In genomic region chr2:160313595-160314007, GRCm38 (mm10) we compare ENCODE assay signal across 14 mouse cellular contexts. TPM values are rescaled to one million over a fixed set of nuclear protein-coding genes. Genes with fewer than 3 reads are reported as not detected.
DNase-seq lines count a peak whose midpoint lies in the region; ATAC-seq lines count a peak whose summit lies in the region.
"Had no signal": no experiment of that assay in that cellular context is flagged by ENCODE, and none has a peak within 500 bp of the region (broad histone marks: within the 10 kb centered on the region; RNA-seq: fewer than 3 reads in every experiment).

No protein-coding gene starts in this region.

- no peak overlapping the region for H3K4me3 ChIP-seq in forebrain, embryonic 12.5 days (replicated peaks)
- no peak overlapping the region for H3K4me3 ChIP-seq in forebrain, embryonic 16.5 days (replicated peaks; ENCODE audit: low read length)
- no peak overlapping the region for H3K4me3 ChIP-seq in lung, embryonic 15.5 days
- no peak overlapping the region for H3K4me3 ChIP-seq in embryonic facial prominence, embryonic 10.5 days
- no peak overlapping the region for H3K4me3 ChIP-seq in intestine, embryonic 16.5 days (ENCODE audit: low read length)
- H3K4me3 ChIP-seq: heart, embryonic 12.5 days; hindbrain, embryonic 15.5 days; liver, embryonic 15.5 days had no signal

- 31% methylated on average over 12 of the region's 12 CpGs for WGBS in forebrain, embryonic 12.5 days
- 26% methylated on average over 12 of the region's 12 CpGs for whole genome bisulfite sequencing in forebrain, embryonic 16.5 days
- WGBS in lung, embryonic 15.5 days, result 44% methylated on average over 12 of the region's 12 CpGs
- WGBS in embryonic facial prominence, embryonic 10.5 days, result 40% methylated on average over 12 of the region's 12 CpGs
- WGBS in intestine, embryonic 16.5 days, result 41% methylated on average over 12 of the region's 12 CpGs

- H3K9ac ChIP-seq in forebrain, embryonic 12.5 days, result 0 out of 2 replicates have a peak overlapping the region, but pooled peaks have one; percentile 33
- no peak overlapping the region for H3K9ac ChIP-seq in forebrain, embryonic 16.5 days (replicated peaks; ENCODE audit: low read depth, low read length)
- H3K9ac ChIP-seq in lung, embryonic 15.5 days, result no peak overlapping the region
- H3K9ac ChIP-seq in intestine, embryonic 16.5 days (ENCODE audit: low read depth, low read length), result no peak overlapping the region
- H3K9ac ChIP-seq: heart, embryonic 12.5 days; hindbrain, embryonic 15.5 days; liver, embryonic 15.5 days had no signal

- H3K36me3 ChIP-seq in forebrain, embryonic 12.5 days (replicated peaks), result no peaks in the 10 kb centered on the region
- H3K36me3 ChIP-seq in forebrain, embryonic 16.5 days (ENCODE audit: control insufficient read depth, insufficient read depth), result no peaks in the 10 kb centered on the region
- H3K36me3 ChIP-seq in lung, embryonic 15.5 days, result no peaks in the 10 kb centered on the region
- H3K36me3 ChIP-seq in embryonic facial prominence, embryonic 10.5 days (replicated peaks), result no peaks in the 10 kb centered on the region
- H3K36me3 ChIP-seq in intestine, embryonic 16.5 days (ENCODE audit: control insufficient read depth, insufficient read depth, low read length), result no peaks in the 10 kb centered on the region
- H3K36me3 ChIP-seq: heart, embryonic 12.5 days; hindbrain, embryonic 15.5 days; liver, embryonic 15.5 days had no signal

- DNase-seq in lung, postnatal 14 days, result no peak
- peak; percentile 12 for DNase-seq in embryonic facial prominence, embryonic 10.5 days (ENCODE audit: low spot score)
- no peak for DNase-seq in cerebellum, postnatal 14 days
- DNase-seq in T-cell, adult 2 months (ENCODE audit: low spot score), result no peak
- DNase-seq: cerebellum, adult 18-20 months; kidney, postnatal 14 days; thymus, postnatal 14 days had no signal

- no peak overlapping the region for H3K4me2 ChIP-seq in forebrain, embryonic 12.5 days
- no peak overlapping the region for H3K4me2 ChIP-seq in forebrain, embryonic 16.5 days (ENCODE audit: low read length)
- H3K4me2 ChIP-seq in lung, embryonic 15.5 days, result no peak overlapping the region
- H3K4me2 ChIP-seq in intestine, embryonic 16.5 days (ENCODE audit: low read depth, low read length), result no peak overlapping the region
- H3K4me2 ChIP-seq: heart, embryonic 12.5 days; hindbrain, embryonic 15.5 days; liver, embryonic 15.5 days had no signal

- H3K9me3 ChIP-seq in forebrain, embryonic 12.5 days, result no peaks in the 10 kb centered on the region
- H3K9me3 ChIP-seq in forebrain, embryonic 16.5 days (ENCODE audit: control insufficient read depth, low read length), result no peaks in the 10 kb centered on the region
- H3K9me3 ChIP-seq in lung, embryonic 15.5 days, result no peaks in the 10 kb centered on the region
- H3K9me3 ChIP-seq in embryonic facial prominence, embryonic 10.5 days, result no peaks in the 10 kb centered on the region
- no peaks in the 10 kb centered on the region for H3K9me3 ChIP-seq in intestine, embryonic 16.5 days (ENCODE audit: control insufficient read depth, low read length)
- H3K9me3 ChIP-seq: heart, embryonic 12.5 days; hindbrain, embryonic 15.5 days; liver, embryonic 15.5 days had no signal

- no peaks in the 10 kb centered on the region for H3K27me3 ChIP-seq in forebrain, embryonic 12.5 days
- no peaks in the 10 kb centered on the region for H3K27me3 ChIP-seq in forebrain, embryonic 16.5 days (replicated peaks; ENCODE audit: control insufficient read depth, insufficient read depth, low read length)
- no peaks in the 10 kb centered on the region for H3K27me3 ChIP-seq in lung, embryonic 15.5 days
- H3K27me3 ChIP-seq in embryonic facial prominence, embryonic 10.5 days (replicated peaks; ENCODE audit: low read depth, poor library complexity, severe bottlenecking), result no peaks in the 10 kb centered on the region
- no peaks in the 10 kb centered on the region for H3K27me3 ChIP-seq in intestine, embryonic 16.5 days (replicated peaks; ENCODE audit: control insufficient read depth, insufficient read depth, low read length)
- H3K27me3 ChIP-seq: hindbrain, embryonic 15.5 days; liver, embryonic 15.5 days had no signal

- no peak for ATAC-seq in forebrain, embryonic 12.5 days (ENCODE audit: low FRiP score)
- no peak for ATAC-seq in forebrain, embryonic 16.5 days
- ATAC-seq in lung, embryonic 15.5 days (ENCODE audit: borderline replicate concordance, extremely low read depth, low FRiP score, low TSS enrichment), result peak; percentile 31; the same call in 1 of the 2 replicates
- ATAC-seq in intestine, embryonic 16.5 days, result peak; percentile 70

- peaks cover 3% of the 10 kb centered on the region; the same call in 1 of the 2 replicates for H3K4me1 ChIP-seq in forebrain, embryonic 12.5 days
- peaks cover 4% of the 10 kb centered on the region; the same call in 1 of the 2 replicates for H3K4me1 ChIP-seq in forebrain, embryonic 16.5 days (replicated peaks; ENCODE audit: control insufficient read depth, insufficient read depth, low read length)
- no peaks in the 10 kb centered on the region for H3K4me1 ChIP-seq in lung, embryonic 15.5 days
- H3K4me1 ChIP-seq in embryonic facial prominence, embryonic 10.5 days, result peaks cover 6% of the 10 kb centered on the region; the same call in 1 of the 2 replicates
- no peaks in the 10 kb centered on the region for H3K4me1 ChIP-seq in intestine, embryonic 16.5 days (ENCODE audit: control insufficient read depth, insufficient read depth, low read length)
- H3K4me1 ChIP-seq: hindbrain, embryonic 15.5 days; liver, embryonic 15.5 days had no signal

- no peak overlapping the region for H3K27ac ChIP-seq in forebrain, embryonic 12.5 days
- no peak overlapping the region for H3K27ac ChIP-seq in forebrain, embryonic 16.5 days (ENCODE audit: low read length)
- no peak overlapping the region for H3K27ac ChIP-seq in lung, embryonic 15.5 days
- no peak overlapping the region for H3K27ac ChIP-seq in embryonic facial prominence, embryonic 10.5 days (replicated peaks)
- no peak overlapping the region for H3K27ac ChIP-seq in intestine, embryonic 16.5 days (ENCODE audit: low read length)
- H3K27ac ChIP-seq: hindbrain, embryonic 15.5 days; liver, embryonic 15.5 days had no signal

RNA-seq across cellular contexts. Expression of gene Gm826, which starts 20.4 kb away (rescaled TPM):
- polyA plus RNA-seq in forebrain, embryonic 12.5 days (2016; fragmentation: Nextera tagmentation; extraction: Ambion mirVana), result 0.38 TPM in 1 of 2 replicates, not detected in the other
- polyA plus RNA-seq in forebrain, embryonic 16.5 days (2015; fragmentation: Nextera tagmentation; extraction: Ambion mirVana), result not detected in 2 replicates
- 0.36 TPM in 2 replicates for polyA plus RNA-seq in lung, embryonic 15.5 days (2015; fragmentation: Nextera tagmentation; extraction: Ambion mirVana)
- 0.19 and 0.36 TPM in 2 replicates for polyA plus RNA-seq in embryonic facial prominence, embryonic 10.5 days (2016; fragmentation: Nextera tagmentation; extraction: Ambion mirVana)
- polyA plus RNA-seq in intestine, embryonic 16.5 days (2015; fragmentation: Nextera tagmentation; extraction: Ambion mirVana), result 24.3 and 29.2 TPM in 2 replicates
- polyA plus RNA-seq: hindbrain, embryonic 15.5 days had no signal

RNA-seq across cellular contexts. Expression of gene Mafb, which starts 53.3 kb away (rescaled TPM):
- polyA plus RNA-seq in forebrain, embryonic 12.5 days (2016; fragmentation: Nextera tagmentation; extraction: Ambion mirVana), result 7.5 and 7.8 TPM in 2 replicates
- polyA plus RNA-seq in forebrain, embryonic 16.5 days (2015; fragmentation: Nextera tagmentation; extraction: Ambion mirVana), result 14.9 and 16.4 TPM in 2 replicates
- 2.3 and 3.3 TPM in 2 replicates for polyA plus RNA-seq in lung, embryonic 15.5 days (2015; fragmentation: Nextera tagmentation; extraction: Ambion mirVana)
- polyA plus RNA-seq in embryonic facial prominence, embryonic 10.5 days (2016; fragmentation: Nextera tagmentation; extraction: Ambion mirVana), result 5.3 and 6.7 TPM in 2 replicates
- polyA plus RNA-seq in intestine, embryonic 16.5 days (2015; fragmentation: Nextera tagmentation; extraction: Ambion mirVana), result 13.2 and 17.4 TPM in 2 replicates

Comparison
In these comparisons a context has a peak if more than half of its experiments do, and no peak if none do; other contexts are left out.
1. ATAC-seq: peak in lung, embryonic 15.5 days (single experiment) and intestine, embryonic 16.5 days (single experiment); none in forebrain, embryonic 12.5 days (single experiment) and forebrain, embryonic 16.5 days (single experiment).
2. RNA of gene Gm826, which starts 20.4 kb away (polyA plus RNA-seq): 24.3 to 29.2 TPM in intestine, embryonic 16.5 days; 0.38 TPM in forebrain, embryonic 12.5 days, 0.36 TPM in lung, embryonic 15.5 days, 0.19 to 0.36 TPM in embryonic facial prominence, embryonic 10.5 days and not detected in forebrain, embryonic 16.5 days; every median in the first group is over 10 times any median in the second.